Mouse (Mus musculus) c-Kit-positive CD71-positive TER-119-positive erythroid progenitor cells, embryonic 14.5 days (primary cell): ENCODE results near the gene Pdhb.
"Not testable (repeated sequence)": the region's sequence is repeated elsewhere in the genome, so short reads cannot be mapped to it uniquely, and the experiment has no call there.

Experiments
- DNase-seq: peaks from one replicate; pipeline ENCODE4 v3.0.0-alpha.2; 2013; ENCODE audit warnings: low spot score

Gene Pdhb

GRCm38 (mm10) chr14:8134234-8134633, 38.6 kb downstream of the Pdhb start:
- no peak for DNase-seq

- no peak for DNase-seq
These were observed 40.0 kb downstream of the Pdhb start for GRCm38 (mm10) chr14:8132789-8133188.

GRCm38 (mm10) chr14:8127971-8128370, 44.9 kb downstream of the Pdhb start:
- DNase-seq = no peak

GRCm38 (mm10) chr14:8124046-8124881, 48.6 kb downstream of the Pdhb start:
- DNase-seq = no peak

GRCm38 (mm10) chr14:8123611-8124010, 49.2 kb downstream of the Pdhb start:
- DNase-seq = not testable (repeated sequence)

GRCm38 (mm10) chr14:8123141-8123540, 49.7 kb downstream of the Pdhb start:
- no peak for DNase-seq

GRCm38 (mm10) chr14:8119904-8120303, 52.9 kb downstream of the Pdhb start:
- DNase-seq = no peak

- no peak for DNase-seq
These were observed 53.4 kb downstream of the Pdhb start for GRCm38 (mm10) chr14:8119454-8119853.

GRCm38 (mm10) chr14:8117371-8117770, 55.5 kb downstream of the Pdhb start:
- DNase-seq = no peak
